Mouse (Mus musculus): ENCODE measurements around the gene Cacna1d. TPM values are rescaled to one million over a fixed set of nuclear protein-coding genes. Genes with fewer than 3 reads are reported as not detected.
A peak's percentile ranks its signal among the peaks of the same experiment; 100 is the strongest.

The Cacna1d gene
- total RNA-seq, 2 experiments from 2014 or later: 0.05 to 4.9 TPM

GRCm38 (mm10) chr14:30184013-30184412 lies 307.2 kb downstream of the Cacna1d start:
- ATAC-seq (replicated peaks; ENCODE audit: low FRiP score, low TSS enrichment, poor library complexity, severe bottlenecking): no peak

DNA sequence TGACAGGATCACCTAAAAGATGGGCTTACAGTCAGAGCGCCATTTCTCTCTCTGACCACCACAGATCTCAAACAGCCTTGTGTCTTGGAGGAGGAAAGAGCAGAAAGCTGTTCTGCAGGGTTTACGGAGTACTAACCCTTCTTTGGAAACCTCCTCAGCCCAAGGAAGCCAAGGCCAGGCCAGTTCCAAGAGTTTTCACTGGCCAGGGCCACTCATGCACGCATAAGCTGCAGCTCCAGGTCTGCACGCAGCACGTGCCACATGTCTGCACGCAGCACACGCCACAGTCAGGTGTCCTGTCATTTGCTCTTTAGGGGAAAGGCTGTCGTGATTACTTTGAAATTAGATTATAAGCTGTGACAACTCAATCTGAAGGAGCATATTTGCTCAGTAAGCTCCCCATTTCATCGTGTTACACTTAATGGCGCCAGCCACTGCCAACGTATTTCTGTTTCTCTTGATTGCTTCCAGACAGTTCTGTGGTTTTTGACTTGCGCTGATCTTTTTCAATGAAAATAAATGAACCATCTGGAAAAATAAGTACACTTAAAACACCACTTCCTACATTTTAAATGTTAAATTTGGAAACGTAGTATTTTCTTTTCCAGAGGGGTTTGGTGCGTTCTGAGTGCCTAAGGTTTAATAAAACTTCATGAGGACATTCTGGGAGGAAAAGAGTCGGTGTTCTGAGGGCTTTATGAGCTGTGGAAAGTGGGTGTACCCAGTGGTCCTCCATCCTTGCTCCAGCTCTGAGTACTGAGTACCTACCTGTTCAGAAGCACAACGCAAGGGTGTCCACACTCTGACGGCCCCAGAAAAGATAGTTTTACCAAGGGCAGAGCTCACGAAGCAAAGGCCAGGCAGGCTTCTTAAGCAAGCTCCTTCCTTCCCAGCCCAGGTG lies 308.4 kb downstream of the Cacna1d start:
- no peak for ATAC-seq (replicated peaks; ENCODE audit: low FRiP score, low TSS enrichment, poor library complexity, severe bottlenecking)

GRCm38 (mm10) chr14:30178306-30178705 lies 312.9 kb downstream of the Cacna1d start:
- no peak for ATAC-seq (replicated peaks; ENCODE audit: low FRiP score, low TSS enrichment, poor library complexity, severe bottlenecking)

DNA sequence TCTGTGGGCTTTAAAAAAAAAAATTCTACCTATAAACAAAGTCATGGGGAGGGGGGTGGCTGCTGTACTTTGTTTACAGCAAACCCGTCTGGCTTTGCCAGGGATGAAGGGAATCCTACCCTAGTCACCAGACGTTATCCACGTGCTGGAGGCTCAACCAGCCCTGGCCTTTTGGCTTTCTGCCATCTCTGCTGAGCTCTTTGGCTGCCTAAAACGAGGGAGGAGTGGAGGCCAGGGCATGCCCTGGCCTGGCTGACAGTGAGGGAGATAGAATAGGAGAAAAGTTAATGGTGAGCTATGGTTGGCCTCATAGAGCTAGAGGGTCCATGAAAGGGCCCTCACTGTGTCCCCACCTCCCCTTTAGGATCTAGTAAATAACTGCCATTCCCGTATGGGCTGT lies 313.4 kb downstream of the Cacna1d start:
- peak; percentile 74 for ATAC-seq (replicated peaks; ENCODE audit: low FRiP score, low TSS enrichment, poor library complexity, severe bottlenecking)

DNA sequence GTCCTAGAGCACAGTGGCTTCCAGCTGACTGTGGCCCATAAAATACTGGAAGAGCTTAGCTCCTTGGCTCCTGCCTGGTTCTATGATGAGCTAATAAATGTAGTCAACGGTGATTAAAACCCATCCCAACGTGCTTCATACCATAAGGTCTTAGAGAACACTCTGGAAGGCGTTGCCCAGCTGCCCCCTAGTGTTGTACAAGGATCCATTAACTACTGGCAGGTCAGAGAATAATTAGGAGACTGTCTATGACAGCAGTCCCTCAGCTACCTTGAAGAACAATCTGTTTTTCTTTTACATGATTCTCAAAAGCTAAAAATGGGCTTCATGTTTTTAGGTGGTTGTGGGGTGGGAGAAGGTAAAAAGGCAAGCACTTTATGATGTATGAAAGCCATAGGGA lies 315.9 kb downstream of the Cacna1d start:
- no peak for ATAC-seq (replicated peaks; ENCODE audit: low FRiP score, low TSS enrichment, poor library complexity, severe bottlenecking)

- ATAC-seq (replicated peaks; ENCODE audit: low FRiP score, low TSS enrichment, poor library complexity, severe bottlenecking): no peak
Observed at GRCm38 (mm10) chr14:30172821-30173755, 318.2 kb downstream of the Cacna1d start.

GRCm38 (mm10) chr14:30171593-30171992 lies 319.7 kb downstream of the Cacna1d start:
- no peak for ATAC-seq (replicated peaks; ENCODE audit: low FRiP score, low TSS enrichment, poor library complexity, severe bottlenecking)

GRCm38 (mm10) chr14:30171008-30171407 lies 320.2 kb downstream of the Cacna1d start:
- ATAC-seq (replicated peaks; ENCODE audit: low FRiP score, low TSS enrichment, poor library complexity, severe bottlenecking): no peak

DNA sequence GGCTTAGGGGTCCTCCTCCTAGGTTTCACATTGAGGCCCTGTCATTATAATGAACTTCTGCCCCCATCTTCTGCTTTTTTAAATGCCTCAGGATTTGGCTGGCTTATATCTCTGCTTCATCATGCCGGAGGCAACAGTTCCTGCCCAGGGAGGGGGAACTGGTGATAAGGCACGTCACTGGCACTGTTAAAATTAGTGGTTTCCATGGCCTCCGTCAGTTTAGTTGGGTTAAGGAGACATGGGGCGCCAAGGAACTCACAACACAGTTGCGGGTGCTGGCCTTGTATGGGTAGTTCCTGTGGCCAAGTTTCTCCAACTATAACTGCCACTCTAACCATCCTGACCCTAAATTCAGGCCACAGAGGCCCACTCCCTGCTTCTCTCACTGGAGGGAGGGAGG lies 321.8 kb downstream of the Cacna1d start:
- ATAC-seq (replicated peaks; ENCODE audit: low FRiP score, low TSS enrichment, poor library complexity, severe bottlenecking): peak; percentile 73

GRCm38 (mm10) chr14:30168902-30169301 lies 322.4 kb downstream of the Cacna1d start:
- peak; percentile 16; the same call in 1 of the 2 replicates for ATAC-seq (replicated peaks; ENCODE audit: low FRiP score, low TSS enrichment, poor library complexity, severe bottlenecking)

DNA sequence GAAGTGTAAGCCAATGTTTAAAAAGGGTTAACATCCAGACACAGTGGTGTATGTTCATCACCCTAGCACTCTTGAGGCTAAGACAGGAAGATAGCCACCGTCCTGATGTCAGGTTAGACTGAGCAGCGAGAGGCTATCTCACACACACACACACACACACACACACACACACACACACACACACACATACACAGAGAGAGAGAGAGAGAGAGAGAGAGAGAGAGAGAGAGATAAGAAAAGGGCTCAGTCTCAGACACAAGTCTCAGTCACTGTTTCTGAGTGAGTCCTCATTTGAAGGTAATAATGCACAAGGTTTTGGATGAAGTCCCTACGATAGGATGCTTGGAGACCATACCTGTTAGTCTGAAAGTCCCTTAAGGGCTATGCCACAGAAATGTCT lies 322.9 kb downstream of the Cacna1d start:
- peak; percentile 53; the same call in 1 of the 2 replicates for ATAC-seq (replicated peaks; ENCODE audit: low FRiP score, low TSS enrichment, poor library complexity, severe bottlenecking)

- no peak for ATAC-seq (replicated peaks; ENCODE audit: low FRiP score, low TSS enrichment, poor library complexity, severe bottlenecking)
Observed at GRCm38 (mm10) chr14:30167606-30168005, 323.6 kb downstream of the Cacna1d start.

- no peak for ATAC-seq (replicated peaks; ENCODE audit: low FRiP score, low TSS enrichment, poor library complexity, severe bottlenecking)
Observed at GRCm38 (mm10) chr14:30166036-30166435, 325.2 kb downstream of the Cacna1d start.

- ATAC-seq (replicated peaks; ENCODE audit: low FRiP score, low TSS enrichment, poor library complexity, severe bottlenecking): no peak
Observed at GRCm38 (mm10) chr14:30163733-30164708, 327.2 kb downstream of the Cacna1d start.

- ATAC-seq (replicated peaks; ENCODE audit: low FRiP score, low TSS enrichment, poor library complexity, severe bottlenecking): no peak
Observed at GRCm38 (mm10) chr14:30147774-30148173, 343.5 kb downstream of the Cacna1d start.

DNA sequence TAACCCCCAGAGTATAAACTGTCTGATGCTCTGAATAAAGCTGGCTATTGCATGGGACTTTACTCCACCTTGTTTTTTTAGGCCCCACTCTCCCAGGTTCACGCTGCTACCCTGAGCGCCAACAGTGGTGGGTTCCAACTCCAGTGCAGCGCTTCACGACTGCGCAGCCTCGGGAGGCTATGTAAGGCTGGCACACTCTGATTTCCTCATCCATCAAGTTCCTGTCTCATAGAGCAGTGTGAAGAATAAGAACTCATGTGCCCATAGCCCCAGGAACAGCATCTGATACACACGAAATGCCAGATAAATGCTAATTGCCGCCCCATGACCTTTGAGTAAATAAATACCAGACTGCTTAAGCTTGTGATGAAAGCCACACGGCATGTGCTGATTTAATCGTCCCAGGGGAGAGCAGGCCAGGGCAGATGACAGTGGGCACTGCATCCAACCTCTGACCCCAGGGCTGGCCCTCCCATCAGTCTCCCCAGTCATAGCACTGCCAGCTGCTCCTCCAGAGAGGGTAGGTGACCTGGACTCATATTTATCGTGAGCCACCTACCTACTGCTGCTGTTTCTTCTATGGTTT lies 352.8 kb downstream of the Cacna1d start:
- ATAC-seq (replicated peaks; ENCODE audit: low FRiP score, low TSS enrichment, poor library complexity, severe bottlenecking): no peak

DNA sequence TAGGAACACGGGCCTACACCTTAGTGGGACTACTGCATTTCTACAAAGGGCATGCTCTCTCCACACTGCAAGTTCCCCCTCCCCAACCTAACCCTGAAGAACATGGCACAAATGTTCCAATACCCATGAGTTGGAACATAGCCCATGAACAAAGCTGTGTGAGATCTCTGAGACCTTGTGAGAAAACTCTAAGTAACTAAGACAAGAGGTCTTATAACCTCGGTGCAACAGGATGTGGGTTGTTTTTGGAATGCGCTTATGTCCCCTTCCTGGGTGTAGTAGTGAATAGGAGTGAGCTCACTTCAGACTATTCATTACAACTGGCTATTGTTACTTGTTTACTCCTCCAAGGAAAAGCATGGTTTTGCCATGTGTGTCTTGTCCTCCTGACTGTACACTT lies 353.3 kb downstream of the Cacna1d start:
- no peak for ATAC-seq (replicated peaks; ENCODE audit: low FRiP score, low TSS enrichment, poor library complexity, severe bottlenecking)

- peak; percentile 88 for ATAC-seq (replicated peaks; ENCODE audit: low FRiP score, low TSS enrichment, poor library complexity, severe bottlenecking)
Observed at GRCm38 (mm10) chr14:30136965-30137364, 354.3 kb downstream of the Cacna1d start.

GRCm38 (mm10) chr14:30135351-30135750 lies 355.9 kb downstream of the Cacna1d start:
- no peak for ATAC-seq (replicated peaks; ENCODE audit: low FRiP score, low TSS enrichment, poor library complexity, severe bottlenecking)
